Mouse (Mus musculus) heart, postnatal 36 days (tissue): ENCODE measurements around the gene Axdnd1. TPM values are rescaled to one million over a fixed set of nuclear protein-coding genes. Genes with fewer than 3 reads are reported as not detected.
A peak's percentile ranks its signal among the peaks of the same experiment; 100 is the strongest.
"Not testable (repeated sequence)": the region's sequence is repeated elsewhere in the genome, so short reads cannot be mapped to it uniquely, and the experiment has no call there.

Experiments used
- DNase-seq, 2 experiments: peaks; one replicate each; pipeline ENCODE4 v3.0.0; 2021 to 2022
- intact Hi-C: fragments of 180-260 bp; cut with DNase I; formaldehyde crosslinking; loops from one replicate; pipeline ENCODE4 v1.15.1; 2025
- total RNA-seq, 2 experiments: library from RNA; stranded (reverse); gene quantifications; 2 replicates each; pipeline ENCODE4 v1.2.3; 2021

Axdnd1 gene
- total RNA-seq, 2 experiments from 2014 or later: not detected

GRCm38 (mm10) chr1:156442266-156442665 is 21.3 kb upstream of the Axdnd1 start:
- DNase-seq: no peak
- intact Hi-C loops: no loop called here

GRCm38 (mm10) chr1:156437726-156438125 is 16.8 kb upstream of the Axdnd1 start:
- DNase-seq: no peak
- intact Hi-C loops: no loop called here

- intact Hi-C loops: no loop called here
- no peak for DNase-seq
Observed at GRCm38 (mm10) chr1:156437016-156437708, 16.2 kb upstream of the Axdnd1 start.

GRCm38 (mm10) chr1:156433497-156433896 is 12.5 kb upstream of the Axdnd1 start:
- DNase-seq: no peak
- intact Hi-C loops: no loop called here

- intact Hi-C loops: no loop called here
- DNase-seq: no peak
Observed at GRCm38 (mm10) chr1:156432498-156432897, 11.5 kb upstream of the Axdnd1 start.

- no peak for DNase-seq
- intact Hi-C loops: no loop called here
Observed at GRCm38 (mm10) chr1:156428434-156428833, 7.5 kb upstream of the Axdnd1 start.

GRCm38 (mm10) chr1:156425746-156426145 is 4.8 kb upstream of the Axdnd1 start:
- intact Hi-C loops: no loop called here
- no peak for DNase-seq

GRCm38 (mm10) chr1:156424054-156424453 is 3.1 kb upstream of the Axdnd1 start:
- no peak for DNase-seq
- intact Hi-C loops: loop anchor here (5.0 kb wide), 2 partner anchors 48 to 133 kb away; partner anchors contain the start of genes Abl2 and Soat1

- DNase-seq: no peak
- intact Hi-C loops: loop anchor here (5.0 kb wide), 2 partner anchors 49 to 134 kb away; partner anchors contain the start of genes Abl2 and Soat1
Observed at GRCm38 (mm10) chr1:156423493-156423892, 2.5 kb upstream of the Axdnd1 start.

- intact Hi-C loops: loop anchor here (5.0 kb wide), 2 partner anchors 49 to 134 kb away; partner anchors contain the start of genes Abl2 and Soat1
Observed at GRCm38 (mm10) chr1:156422856-156423255, 1.9 kb upstream of the Axdnd1 start.

GRCm38 (mm10) chr1:156418170-156418569 is 2.8 kb downstream of the Axdnd1 start:
- DNase-seq: peak; percentile 12 to 29
- intact Hi-C loops: loop anchor here (1.0 to 2.0 kb wide), 2 partner anchors 123 to 215 kb away; no protein-coding TSS in a partner anchor

More at GRCm38 (mm10) chr1:156422856-156423255, 1.9 kb upstream of the Axdnd1 start:
- DNase-seq: no peak

- DNase-seq: no peak
- intact Hi-C loops: no loop called here
Observed at GRCm38 (mm10) chr1:156408521-156408920, 12.4 kb downstream of the Axdnd1 start.

GRCm38 (mm10) chr1:156408004-156408403 is 13.0 kb downstream of the Axdnd1 start:
- no peak for DNase-seq

GRCm38 (mm10) chr1:156403251-156403650 is 17.7 kb downstream of the Axdnd1 start:
- intact Hi-C loops: no loop called here
- DNase-seq: no peak

More at GRCm38 (mm10) chr1:156408004-156408403, 13.0 kb downstream of the Axdnd1 start:
- intact Hi-C loops: no loop called here

GRCm38 (mm10) chr1:156402491-156402890 is 18.5 kb downstream of the Axdnd1 start:
- no peak for DNase-seq
- intact Hi-C loops: no loop called here

- DNase-seq: not testable (repeated sequence)
Observed at GRCm38 (mm10) chr1:156400159-156400558, 20.8 kb downstream of the Axdnd1 start.

GRCm38 (mm10) chr1:156393148-156393547 is 27.8 kb downstream of the Axdnd1 start:
- intact Hi-C loops: no loop called here
- DNase-seq: no peak

More at GRCm38 (mm10) chr1:156400159-156400558, 20.8 kb downstream of the Axdnd1 start:
- intact Hi-C loops: not testable (repeated sequence)

- intact Hi-C loops: no loop called here
- no peak for DNase-seq
Observed at GRCm38 (mm10) chr1:156386880-156387279, 34.1 kb downstream of the Axdnd1 start.

- DNase-seq: no peak
- intact Hi-C loops: no loop called here
Observed at GRCm38 (mm10) chr1:156386232-156386631, 34.7 kb downstream of the Axdnd1 start.

GRCm38 (mm10) chr1:156381217-156381616 is 39.7 kb downstream of the Axdnd1 start:
- DNase-seq: no peak
- intact Hi-C loops: no loop called here

GRCm38 (mm10) chr1:156365740-156366139 is 55.2 kb downstream of the Axdnd1 start, which contains the start of gene Gm2000:
Gm2000 (plus strand) TSS chr1:156366040.
- no peak for DNase-seq

GRCm38 (mm10) chr1:156352466-156352865 is 68.5 kb downstream of the Axdnd1 start:
- DNase-seq: no peak
- intact Hi-C loops: no loop called here

More at GRCm38 (mm10) chr1:156365740-156366139, 55.2 kb downstream of the Axdnd1 start, which contains the start of gene Gm2000:
- intact Hi-C loops: no loop called here
